Mouse (Mus musculus) midbrain, embryonic 10.5 days (tissue): Measurements from ENCODE around the gene Olfr180. TPM values are rescaled to one million over a fixed set of nuclear protein-coding genes. Genes with fewer than 3 reads are reported as not detected.

Experiments
- DNase-seq: peaks from one replicate; pipeline ENCODE4 v3.0.0-alpha.2; 2017; ENCODE audit warnings: low spot score
- H3K27ac ChIP-seq: fragments of 300-500 bp; sonication (generic); replicated peaks from 2 replicates; pipeline ENCODE4 v1.5.1; 2016; ENCODE audit warnings: mild to moderate bottlenecking
- H3K27me3 ChIP-seq: fragments of 300-500 bp; sonication (generic); 2 replicates; pipeline ENCODE4 v1.6.1; 2016; ENCODE audit warnings: low read depth, mild to moderate bottlenecking; ENCODE audit not compliant: poor library complexity, severe bottlenecking
- H3K36me3 ChIP-seq: fragments of 300-500 bp; sonication (generic); 2 replicates; pipeline ENCODE4 v1.6.1; 2016; ENCODE audit warnings: mild to moderate bottlenecking, moderate library complexity
- H3K4me1 ChIP-seq: fragments of 300-500 bp; sonication (generic); 2 replicates; pipeline ENCODE4 v1.6.1; 2016
- H3K4me3 ChIP-seq: fragments of 300-500 bp; sonication (generic); 2 replicates; pipeline ENCODE4 v1.5.1; 2016; ENCODE audit warnings: mild to moderate bottlenecking, moderate library complexity
- H3K9me3 ChIP-seq: fragments of 300-500 bp; sonication (generic); replicated peaks from 2 replicates; pipeline ENCODE4 v1.6.1; 2016; ENCODE audit warnings: mild to moderate bottlenecking
- whole genome bisulfite sequencing: fragments of 180-500 bp; shearing (Covaris S2); methylation state at CpG from one replicate; pipeline ENCODE4 v1.1.7; 2016; 5-methylcytosine and 5-hydroxymethylcytosine counted together
- polyA plus RNA-seq: library from polyadenylated mRNA; unstranded; fragments of >200 nt; fragmentation: Nextera tagmentation; extraction: Ambion mirVana; gene quantifications from 2 replicates; pipeline ENCODE4 v1.2.1, GENCODE M21; 2016

The Olfr180 gene
- not detected in 2 replicates for polyA plus RNA-seq

DNA sequence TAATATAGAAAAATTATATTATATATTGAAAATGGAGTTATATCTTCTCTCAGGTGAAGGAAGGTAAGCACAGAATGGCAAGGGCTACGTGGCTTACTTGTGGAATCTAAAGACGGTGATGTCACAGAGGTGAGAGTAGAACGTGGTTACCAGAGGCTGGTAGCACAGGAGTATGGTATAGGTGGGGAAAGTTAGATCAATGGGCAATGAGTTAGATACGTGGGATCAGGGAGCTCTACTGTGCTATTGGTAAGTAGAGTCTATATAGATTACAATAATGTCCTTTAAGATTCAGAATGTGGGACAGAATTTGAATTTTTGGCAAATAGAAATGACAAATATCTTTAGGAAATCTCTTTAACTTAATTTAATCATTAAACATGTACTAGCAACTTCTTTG lies at the start of gene Olfr180:
Gene Olfr180, minus strand, starts transcription at position 101 of the 400 bp plus-strand sequence.
- H3K27ac ChIP-seq, result no peak within 1 kb of the TSS
- no peak within 1 kb of the TSS for H3K4me3 ChIP-seq
- WGBS, result 86% methylated on average over 4 of the region's 4 CpGs
- no peaks in the 10 kb centered on the region for H3K27me3 ChIP-seq
- no peak for DNase-seq
- H3K9me3 ChIP-seq, result no peaks in the 10 kb centered on the region; the same call in 1 of the 2 replicates
- no peaks in the 10 kb centered on the region for H3K36me3 ChIP-seq
- H3K4me1 ChIP-seq, result no peaks in the 10 kb centered on the region

DNA sequence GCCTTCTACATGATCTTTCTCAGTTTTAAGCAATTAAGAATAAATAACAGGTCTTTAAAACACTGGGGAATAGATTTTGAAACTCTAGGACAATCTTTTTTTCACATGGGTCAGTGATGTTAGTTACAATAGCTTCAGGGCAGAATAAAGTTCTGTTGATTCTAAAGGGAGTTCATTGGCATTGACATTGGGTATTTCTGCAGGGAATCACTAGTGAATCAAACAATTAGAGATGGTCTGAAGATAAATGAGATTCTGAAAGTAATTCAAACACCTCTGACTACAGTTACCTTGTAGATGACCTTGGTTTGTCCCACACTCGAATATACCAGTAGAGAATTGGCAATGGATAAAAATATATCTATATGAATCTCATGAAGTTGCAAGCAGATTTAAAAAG lies 537 bp downstream of the Olfr180 start, which contains the start of gene Olfr181:
Gene Olfr181, minus strand, starts transcription at position 101 of the 400 bp plus-strand sequence.
- no peak within 1 kb of the TSS for H3K4me3 ChIP-seq
- H3K27me3 ChIP-seq, result no peaks in the 10 kb centered on the region
- no peak for DNase-seq
- no peaks in the 10 kb centered on the region; the same call in 1 of the 2 replicates for H3K9me3 ChIP-seq
- H3K36me3 ChIP-seq, result no peaks in the 10 kb centered on the region
- no peak within 1 kb of the TSS for H3K27ac ChIP-seq
- H3K4me1 ChIP-seq, result no peaks in the 10 kb centered on the region
- WGBS, result 71% methylated on average over 1 of the region's 1 CpGs

DNA sequence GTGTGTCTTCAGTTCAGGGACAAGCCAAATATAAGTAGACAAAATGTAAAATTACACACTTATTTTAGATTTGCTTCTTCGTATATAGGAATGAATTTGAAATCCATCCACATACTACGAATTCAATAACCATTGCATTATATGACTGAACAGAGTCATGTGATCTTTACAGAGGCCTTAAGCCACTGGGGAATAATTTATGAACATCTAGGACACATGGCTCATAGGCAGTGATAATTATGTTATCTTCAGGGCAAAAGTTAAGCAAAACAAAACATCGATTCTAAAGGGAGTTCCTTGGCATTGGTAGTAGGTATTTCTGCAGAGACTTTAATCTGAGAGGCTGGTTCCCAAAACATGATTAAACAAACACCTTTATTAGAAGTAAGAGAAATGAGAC lies 37.2 kb downstream of the Olfr180 start, which contains the start of gene Olfr178:
Gene Olfr178, minus strand, starts transcription at position 101 of the 400 bp plus-strand sequence.
- Histone ChIP-seq H3K27ac (no peak within 1 kb of the TSS), H3K4me1 (no peaks in the 10 kb centered on the region), H3K36me3 (no peaks in the 10 kb centered on the region), H3K27me3 (no peaks in the 10 kb centered on the region), H3K9me3 (no peaks in the 10 kb centered on the region), H3K4me3 (no peak within 1 kb of the TSS)
- no peak for DNase-seq
- WGBS, result 90% methylated on average over 3 of the region's 3 CpGs

DNA sequence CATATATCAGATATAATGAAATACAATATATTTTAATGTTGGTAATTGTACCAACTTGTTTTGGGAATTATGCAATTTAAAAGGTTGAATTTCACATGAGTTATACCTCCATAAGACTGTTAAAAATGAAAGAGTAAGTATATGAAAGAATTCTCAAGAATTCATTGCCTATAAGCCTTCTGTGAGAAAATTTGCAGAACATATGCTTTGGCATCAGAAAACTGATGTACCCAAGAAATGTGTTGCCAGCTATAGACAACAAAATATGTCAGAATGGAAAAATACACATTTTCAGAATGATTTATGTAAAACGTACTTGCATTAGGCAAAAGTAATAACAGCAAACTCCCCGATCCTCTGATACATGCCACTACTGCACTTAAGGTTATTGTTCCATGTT lies 44.8 kb downstream of the Olfr180 start:
- DNase-seq, result no peak
- no peak overlapping the region for H3K27ac ChIP-seq
- no peaks in the 10 kb centered on the region for H3K9me3 ChIP-seq
- H3K36me3 ChIP-seq, result no peaks in the 10 kb centered on the region
- no peaks in the 10 kb centered on the region for H3K4me1 ChIP-seq
- WGBS, result 92% methylated on average over 2 of the region's 2 CpGs
- H3K27me3 ChIP-seq, result no peaks in the 10 kb centered on the region
- no peak overlapping the region for H3K4me3 ChIP-seq

DNA sequence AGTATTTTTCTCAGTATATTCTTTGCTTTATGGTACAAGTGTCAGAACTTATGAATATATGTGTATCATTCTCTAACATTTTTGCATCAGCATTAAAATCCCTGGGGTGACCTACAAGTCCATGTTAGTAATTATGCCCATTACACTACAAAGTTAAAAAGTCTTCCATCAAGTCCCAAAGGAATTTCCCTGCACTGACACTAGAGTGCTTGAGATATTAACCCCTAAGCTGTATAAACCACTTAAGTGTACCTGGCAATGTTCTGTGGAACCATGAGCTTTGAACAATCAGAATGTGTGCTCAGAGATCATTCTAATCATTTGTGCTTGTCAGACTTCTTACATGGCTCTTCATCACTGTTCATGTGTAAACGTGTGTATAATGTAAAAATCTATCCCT lies 54.5 kb downstream of the Olfr180 start, which contains the start of gene Olfr177:
Gene Olfr177, minus strand, starts transcription at position 101 of the 400 bp plus-strand sequence.
- no peaks in the 10 kb centered on the region for H3K9me3 ChIP-seq
- 59% methylated on average over 1 of the region's 1 CpGs for WGBS
- no peak within 1 kb of the TSS for H3K27ac ChIP-seq
- no peak within 1 kb of the TSS for H3K4me3 ChIP-seq
- H3K4me1 ChIP-seq, result no peaks in the 10 kb centered on the region
- no peak for DNase-seq
- no peaks in the 10 kb centered on the region for H3K27me3 ChIP-seq
- H3K36me3 ChIP-seq, result no peaks in the 10 kb centered on the region

Other genes starting within 250 kb of the Olfr180 start
- gene Gpr15, start 210.3 kb downstream of the Olfr180 start, polyA plus RNA-seq, result 0.09 TPM in 1 of 2 replicates, not detected in the other
- gene Cldnd1, start 201.5 kb downstream of the Olfr180 start, polyA plus RNA-seq, result 104 and 115 TPM in 2 replicates
- not detected in 2 replicates for gene Olfr172, start 166.2 kb downstream of the Olfr180 start, polyA plus RNA-seq
- gene Olfr173, start 129.1 kb downstream of the Olfr180 start, polyA plus RNA-seq, result not detected in 2 replicates
- gene Olfr175-ps1, start 102.6 kb downstream of the Olfr180 start, polyA plus RNA-seq, result not detected in 2 replicates
- not detected in 2 replicates for gene Olfr177, start 54.6 kb downstream of the Olfr180 start, polyA plus RNA-seq
- not detected in 2 replicates for gene Olfr178, start 37.3 kb downstream of the Olfr180 start, polyA plus RNA-seq
- gene Olfr181, start 637 bp downstream of the Olfr180 start, polyA plus RNA-seq, result not detected in 2 replicates
- gene Olfr183, start 66.0 kb upstream of the Olfr180 start, polyA plus RNA-seq, result not detected in 2 replicates
- gene Olfr186, start 100.9 kb upstream of the Olfr180 start, polyA plus RNA-seq, result not detected in 2 replicates
- gene Olfr187, start 110.4 kb upstream of the Olfr180 start, polyA plus RNA-seq, result not detected in 2 replicates
- gene Olfr190, start 148.6 kb upstream of the Olfr180 start, polyA plus RNA-seq, result not detected in 2 replicates
- not detected in 2 replicates for gene Olfr191, start 160.4 kb upstream of the Olfr180 start, polyA plus RNA-seq
- not detected in 2 replicates for gene Olfr193, start 182.5 kb upstream of the Olfr180 start, polyA plus RNA-seq
- gene Olfr194, start 191.7 kb upstream of the Olfr180 start, polyA plus RNA-seq, result not detected in 2 replicates
- gene Olfr195, start 217.7 kb upstream of the Olfr180 start, polyA plus RNA-seq, result not detected in 2 replicates
- gene Olfr196, start 241.1 kb upstream of the Olfr180 start, polyA plus RNA-seq, result not detected in 2 replicates